Mouse (Mus musculus): Measurements from ENCODE around the gene Ehbp1.

Gene Ehbp1

DNA sequence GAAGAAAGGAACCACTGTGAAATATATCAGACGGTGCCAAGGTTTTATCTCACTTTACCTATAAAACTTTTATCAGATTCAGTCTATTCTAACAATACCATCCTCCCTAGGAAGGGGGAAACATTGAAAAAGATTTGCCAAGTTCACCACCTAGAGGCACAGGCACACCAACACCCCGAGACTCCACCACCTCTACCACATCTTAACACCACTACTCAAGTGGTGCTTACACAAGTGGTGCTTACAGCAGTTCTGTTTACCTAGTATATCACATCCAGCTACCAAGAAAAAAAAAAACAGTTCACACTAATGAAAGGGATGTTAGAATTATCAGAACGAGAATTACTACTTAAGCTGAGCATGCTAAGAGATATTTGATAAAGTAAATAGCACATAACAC lies 152.1 kb downstream of the Ehbp1 start:
- no peak for DNase-seq

DNA sequence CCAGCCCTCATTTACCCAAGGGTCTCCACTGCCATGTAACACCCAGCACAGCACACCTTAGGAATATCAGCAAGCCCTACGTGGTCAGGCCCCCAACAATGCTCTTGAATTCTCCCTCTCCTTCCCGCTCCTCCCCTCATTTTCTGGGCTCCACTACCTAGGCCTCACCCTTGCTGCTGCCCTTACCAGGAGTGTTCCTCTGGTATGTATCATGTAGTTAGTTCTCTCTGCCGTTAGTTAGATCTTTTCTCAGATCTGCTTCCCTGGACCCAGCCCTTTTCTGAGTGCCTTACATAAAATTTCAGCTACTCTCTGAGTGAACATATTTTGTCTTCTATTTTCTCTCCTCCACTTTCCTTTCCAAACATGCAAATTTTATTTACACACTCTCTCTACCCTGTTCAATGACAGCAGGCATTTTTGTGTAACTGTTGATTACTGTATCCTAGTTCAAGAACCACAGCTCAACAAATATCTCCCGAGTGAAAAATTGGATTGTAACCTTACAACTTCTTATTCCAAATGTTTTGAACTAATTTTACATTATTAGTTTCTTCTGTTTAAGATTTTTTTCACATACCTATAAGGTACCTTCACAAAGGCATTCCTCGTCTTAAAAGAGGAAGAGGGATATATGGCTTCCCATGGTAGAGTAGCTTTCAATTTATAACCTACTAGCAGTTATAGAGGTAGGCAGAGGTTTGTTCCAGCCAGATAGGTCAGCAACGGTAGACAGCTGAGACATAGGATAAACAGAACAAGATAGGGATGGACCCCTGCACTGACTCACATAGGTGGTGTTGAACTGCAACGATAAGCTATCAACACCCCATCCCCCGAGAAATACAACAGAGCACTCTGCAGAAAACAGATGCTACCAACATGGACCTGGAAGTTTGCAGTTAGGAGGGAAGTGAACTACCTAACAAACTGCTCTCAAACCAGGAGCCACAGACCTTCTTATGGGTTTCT lies 160.3 kb downstream of the Ehbp1 start:
- DNase-seq: no peak

DNA sequence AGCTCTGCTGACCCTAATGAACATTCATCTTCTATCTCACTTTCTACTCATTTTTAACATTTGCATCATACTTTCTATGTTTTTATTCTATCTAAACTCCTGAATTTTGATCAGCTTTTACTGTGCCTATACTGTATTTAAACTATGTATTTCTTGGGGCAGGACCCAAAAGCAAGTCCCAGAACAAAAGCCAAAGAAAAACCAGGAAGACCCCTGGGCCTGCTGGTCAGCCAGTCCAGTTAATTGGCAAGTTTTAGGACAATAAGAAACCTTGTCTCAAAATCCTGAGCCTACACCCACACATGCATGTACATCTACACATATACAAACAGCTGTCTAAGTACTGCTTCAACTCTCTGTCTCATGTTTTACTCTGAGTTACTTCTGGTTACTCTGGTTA lies 161.9 kb downstream of the Ehbp1 start:
- DNase-seq: no peak

DNA sequence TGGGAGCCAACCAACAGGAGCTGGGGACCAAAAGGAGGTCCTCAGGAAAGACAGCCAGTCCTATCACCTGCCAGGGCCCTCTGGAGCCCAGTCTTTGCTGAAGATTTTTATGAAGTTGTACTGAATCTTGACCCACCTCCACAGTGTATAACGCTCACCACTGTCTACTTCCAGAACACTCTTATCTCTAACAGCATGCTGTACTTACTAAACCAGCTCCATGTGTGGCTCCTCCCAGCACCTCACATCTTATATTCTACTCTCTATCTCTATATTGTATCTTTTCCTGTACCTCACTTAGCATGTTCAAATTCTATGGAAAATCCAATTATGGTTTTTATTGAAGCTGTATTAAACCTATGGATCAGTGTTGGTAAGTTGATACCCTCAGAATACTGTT lies 163.5 kb downstream of the Ehbp1 start:
- DNase-seq: no peak

DNA sequence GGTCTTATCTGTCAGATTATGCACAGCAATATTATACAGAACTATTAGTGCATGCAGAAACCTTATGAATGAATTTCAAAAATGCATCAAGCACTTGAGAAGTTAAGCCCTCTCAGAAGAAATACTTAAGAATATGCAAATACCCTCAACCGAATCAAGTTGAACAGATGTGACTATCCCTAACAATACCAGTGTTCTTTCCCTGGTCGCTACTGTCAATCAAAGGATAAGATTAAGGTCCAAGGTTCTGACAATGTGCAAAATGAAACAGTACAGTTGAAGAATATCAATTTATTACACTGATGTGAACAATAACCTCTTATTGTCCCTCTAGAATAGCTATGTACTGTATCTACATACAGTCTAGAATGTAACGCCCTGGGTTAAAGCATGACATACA lies 167.8 kb downstream of the Ehbp1 start:
- no peak for DNase-seq

DNA sequence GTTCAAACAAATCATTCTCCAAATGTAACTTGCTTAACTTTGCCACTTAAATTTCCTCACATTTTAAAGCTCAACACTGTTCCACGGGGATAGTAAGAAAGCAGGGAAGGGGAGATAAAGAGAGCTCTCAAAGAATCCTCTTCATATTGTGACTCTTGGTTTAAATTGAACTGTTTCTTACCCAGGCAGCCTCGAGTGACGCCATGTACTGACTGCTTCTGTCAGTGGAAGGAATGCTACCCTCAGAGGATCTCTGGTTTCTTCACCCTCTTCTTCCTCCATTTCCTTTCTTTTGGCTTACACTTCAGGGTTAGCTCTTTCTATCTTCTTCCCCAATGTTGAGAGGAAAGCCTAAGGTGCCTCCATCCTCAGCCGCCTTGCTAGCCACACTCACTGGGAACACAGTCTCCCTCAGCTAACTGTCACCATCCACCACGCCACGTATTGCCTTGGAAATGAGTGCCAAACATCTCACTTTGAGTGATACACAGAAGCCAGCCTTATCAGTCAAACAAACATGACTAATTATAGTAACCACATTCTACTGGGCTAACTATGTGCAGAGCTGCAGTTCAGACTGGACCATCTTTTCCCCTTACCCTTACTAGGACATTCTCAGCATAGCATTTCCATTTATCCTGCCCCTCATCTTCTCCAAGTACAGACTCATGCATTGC lies 171.0 kb downstream of the Ehbp1 start:
- DNase-seq: no peak

DNA sequence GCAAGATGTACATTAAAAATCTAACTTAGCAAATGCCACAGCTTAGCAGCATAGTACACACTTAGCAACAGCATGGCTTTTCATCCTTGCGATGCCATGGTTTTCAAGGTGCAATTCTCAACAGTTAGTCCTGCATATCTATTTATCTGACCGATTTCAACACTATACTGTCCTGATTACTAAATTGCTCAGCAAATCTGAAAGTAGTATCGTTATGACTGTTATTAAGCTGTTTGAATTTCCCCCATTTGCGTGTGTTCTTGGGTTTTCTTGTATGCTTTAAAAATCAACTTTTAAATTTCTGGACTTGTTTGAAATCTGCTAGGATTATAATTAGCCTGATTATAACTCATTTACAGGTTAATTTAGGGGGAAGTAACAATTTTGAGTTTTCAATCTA lies 184.2 kb downstream of the Ehbp1 start:
- DNase-seq: no peak

DNA sequence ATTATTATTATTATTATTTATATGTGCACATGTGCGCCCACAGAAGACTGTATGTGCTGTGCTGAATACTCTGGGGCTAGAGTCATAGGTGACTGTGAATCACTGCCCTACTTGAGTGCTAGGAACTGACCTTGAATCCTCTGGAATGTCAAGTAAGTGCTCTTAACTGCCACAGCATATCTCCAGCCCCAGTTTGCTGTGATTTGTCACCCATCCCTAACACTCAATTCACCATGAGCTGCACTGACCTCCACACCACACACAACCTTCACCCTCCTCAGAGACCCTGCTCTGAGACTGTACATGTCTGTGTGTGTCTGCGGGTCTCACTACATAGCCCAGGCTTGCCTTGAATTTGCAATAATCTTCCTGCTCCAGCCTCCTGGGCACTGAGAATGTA lies 185.9 kb downstream of the Ehbp1 start:
- DNase-seq: no peak

DNA sequence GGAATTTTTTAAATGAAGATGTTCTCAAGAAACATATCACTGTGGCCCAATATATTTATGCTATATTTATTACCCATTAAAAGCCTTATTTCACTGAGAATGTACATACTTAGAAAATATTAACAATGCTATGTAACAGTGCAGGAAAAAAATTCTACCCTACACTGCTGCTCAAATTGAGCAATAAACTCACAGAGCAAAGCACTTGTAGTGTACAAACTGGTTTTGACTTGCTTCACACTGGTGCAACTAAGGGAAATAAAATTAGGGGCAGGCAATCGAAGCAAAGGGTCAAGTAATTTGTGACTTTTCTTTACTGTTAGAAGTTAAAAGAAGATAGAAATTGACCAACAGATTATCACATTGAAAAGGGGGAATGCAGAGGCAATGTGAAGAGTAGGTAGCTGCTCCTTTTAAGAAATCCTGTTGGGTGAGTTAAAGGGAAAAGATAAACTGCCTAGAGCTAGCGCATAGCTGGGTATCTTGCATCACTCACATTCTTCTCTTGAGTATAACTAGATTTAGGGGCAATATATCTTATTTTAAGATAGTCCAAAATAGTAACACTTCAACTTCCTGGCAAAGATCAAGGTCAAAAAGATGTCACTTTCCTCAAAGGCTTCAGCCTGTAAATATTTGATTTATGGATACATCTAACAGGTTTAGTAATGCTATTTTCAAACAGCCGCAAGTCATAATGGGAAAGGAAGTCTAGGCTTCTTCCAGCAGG lies 186.6 kb downstream of the Ehbp1 start:
- DNase-seq: no peak

DNA sequence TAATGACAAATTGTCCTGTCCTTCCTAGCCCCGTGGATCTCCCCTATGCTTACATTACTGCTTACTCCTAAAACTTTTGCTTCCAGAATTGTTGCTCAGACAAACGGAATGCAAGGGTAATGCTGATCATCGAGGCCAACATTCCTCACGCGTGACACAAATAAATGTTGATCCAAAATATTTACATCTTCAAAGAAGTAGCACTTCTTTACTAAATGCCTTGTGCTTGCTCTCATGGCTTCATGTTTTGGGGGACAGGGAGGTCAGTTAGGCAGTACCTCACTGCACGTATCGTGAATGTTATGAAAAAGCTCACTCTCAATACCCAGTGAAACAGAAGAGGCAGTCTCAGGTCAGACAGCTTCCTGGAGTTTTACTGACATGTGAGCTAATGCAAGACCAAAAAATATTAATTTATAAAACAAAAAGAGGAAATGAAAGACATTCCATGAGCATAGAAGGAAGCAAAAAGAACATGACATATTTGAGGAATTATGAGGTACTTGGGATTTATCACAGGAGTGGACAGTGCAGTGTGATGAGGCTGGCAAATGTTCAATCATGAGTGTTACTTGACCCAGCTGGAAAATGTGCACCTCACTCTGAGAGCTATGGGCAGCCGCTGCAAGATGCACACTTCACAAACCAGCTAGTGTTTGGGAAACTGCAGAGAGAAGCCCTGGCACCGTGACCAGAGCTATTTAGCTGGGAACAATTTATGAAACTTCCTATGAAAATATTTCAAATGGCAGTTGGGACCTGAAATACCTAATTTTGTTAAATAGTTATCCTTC lies 187.4 kb downstream of the Ehbp1 start:
- no peak for DNase-seq

DNA sequence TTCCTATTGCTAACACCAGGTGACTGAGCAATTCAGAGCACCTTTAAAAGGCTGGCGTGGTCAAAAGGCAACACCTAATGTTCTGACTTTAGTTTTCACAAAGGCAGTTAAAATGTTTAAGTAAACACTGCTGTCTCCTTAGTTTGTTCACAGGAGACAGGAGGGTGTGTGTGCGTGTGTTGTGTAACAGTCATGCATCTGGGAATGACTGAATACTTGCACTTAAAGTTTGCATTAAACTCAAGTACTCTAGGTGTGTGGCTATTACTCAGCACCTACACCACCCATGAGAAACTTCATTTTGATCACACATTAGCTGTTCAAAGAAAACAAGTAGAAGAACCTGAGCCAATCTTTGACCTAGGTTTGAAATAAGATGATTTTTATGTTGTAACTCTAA lies 201.4 kb downstream of the Ehbp1 start:
- no peak for DNase-seq

DNA sequence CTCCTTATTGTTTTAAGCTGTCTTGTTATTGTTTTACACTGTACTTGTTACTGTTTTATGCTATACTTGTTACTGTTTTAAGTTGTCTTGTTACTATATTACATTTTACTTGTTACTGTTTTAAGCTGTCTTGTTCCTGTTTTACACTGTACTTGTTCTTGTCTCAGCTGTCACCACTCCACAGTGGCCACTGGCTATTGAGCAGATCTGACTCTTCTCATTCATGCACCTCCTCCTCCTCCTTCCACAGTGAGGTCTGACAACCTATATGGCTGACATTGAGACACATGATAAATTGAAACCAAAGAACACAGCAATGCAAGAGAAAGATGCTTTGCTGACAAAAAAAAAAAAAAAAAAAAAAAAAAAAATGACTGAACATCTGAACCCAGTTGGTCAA lies 203.6 kb downstream of the Ehbp1 start:
- DNase-seq: no peak

DNA sequence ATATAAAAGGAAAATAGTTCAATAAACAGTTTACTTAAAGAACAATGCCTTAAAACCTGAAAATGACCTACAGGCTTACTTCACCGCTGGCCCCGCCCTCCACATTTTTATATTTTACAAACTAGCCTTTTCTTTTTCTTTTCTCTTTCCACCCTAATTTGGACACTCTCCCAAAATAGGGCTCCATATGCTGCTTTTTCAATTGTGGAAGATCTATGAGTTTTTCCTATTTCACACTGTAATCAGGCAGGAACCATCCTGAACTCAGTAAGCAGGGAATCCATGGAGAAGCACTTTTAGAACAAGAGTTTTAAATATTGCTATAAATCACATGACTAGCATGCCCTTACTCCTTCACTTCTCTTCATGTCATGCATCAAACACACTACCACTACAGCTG lies 216.9 kb downstream of the Ehbp1 start:
- no peak for DNase-seq

DNA sequence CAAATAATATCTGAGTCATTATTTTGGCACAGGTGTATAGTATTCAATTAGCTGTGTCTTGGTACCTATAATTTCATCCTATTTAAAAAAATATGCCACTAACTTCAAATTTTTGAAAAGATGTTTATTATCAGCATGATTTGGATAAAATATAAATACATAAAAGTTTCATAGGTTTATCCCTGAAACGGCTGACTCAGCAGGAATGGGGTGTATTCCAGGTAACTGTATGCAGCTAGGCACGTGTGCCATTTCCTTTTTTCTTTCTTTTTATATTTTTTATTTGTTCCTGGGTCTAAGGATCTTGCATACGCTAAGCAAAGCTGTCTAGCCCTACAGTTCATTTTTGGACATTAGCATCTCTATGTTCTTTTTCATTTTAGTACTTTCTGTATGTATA lies 223.2 kb downstream of the Ehbp1 start:
- no peak for DNase-seq

DNA sequence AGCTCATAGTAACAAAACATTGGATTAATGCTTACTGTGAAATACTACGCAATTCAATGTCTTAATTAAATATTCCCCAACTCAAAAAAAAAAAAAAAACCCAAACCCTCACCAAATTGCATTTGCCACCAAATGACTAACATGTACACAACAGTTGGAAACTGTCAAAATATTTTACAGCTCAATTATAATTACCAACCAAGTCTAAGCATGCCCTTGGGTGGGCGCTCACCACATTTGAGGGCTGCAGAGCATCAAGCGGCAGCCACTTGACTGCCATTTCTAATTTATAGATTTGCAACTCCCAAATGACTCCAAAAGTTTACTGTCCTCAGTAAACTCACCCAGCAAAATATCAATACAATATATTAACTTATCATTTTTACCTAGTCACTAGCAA lies 229.9 kb downstream of the Ehbp1 start:
- DNase-seq: no peak

DNA sequence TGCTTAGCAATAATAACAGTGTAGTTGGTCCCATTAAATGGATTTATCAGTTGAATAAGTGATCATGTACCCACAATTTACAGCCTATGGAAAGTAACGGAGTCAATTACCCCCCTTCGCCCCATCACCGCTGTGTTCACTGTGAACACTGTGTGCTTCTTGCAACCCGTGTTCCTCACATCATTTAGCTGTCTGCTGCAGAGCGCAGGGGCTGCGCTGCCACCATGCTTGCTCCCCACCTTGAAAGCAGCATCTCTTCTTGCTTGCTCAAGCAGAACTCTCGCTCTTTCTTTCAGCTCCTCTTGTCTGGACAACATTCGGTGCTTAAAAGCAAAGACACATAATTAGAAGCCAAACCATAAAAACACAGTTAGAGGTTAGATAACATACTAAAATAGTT lies 252.7 kb downstream of the Ehbp1 start:
- DNase-seq: no peak

DNA sequence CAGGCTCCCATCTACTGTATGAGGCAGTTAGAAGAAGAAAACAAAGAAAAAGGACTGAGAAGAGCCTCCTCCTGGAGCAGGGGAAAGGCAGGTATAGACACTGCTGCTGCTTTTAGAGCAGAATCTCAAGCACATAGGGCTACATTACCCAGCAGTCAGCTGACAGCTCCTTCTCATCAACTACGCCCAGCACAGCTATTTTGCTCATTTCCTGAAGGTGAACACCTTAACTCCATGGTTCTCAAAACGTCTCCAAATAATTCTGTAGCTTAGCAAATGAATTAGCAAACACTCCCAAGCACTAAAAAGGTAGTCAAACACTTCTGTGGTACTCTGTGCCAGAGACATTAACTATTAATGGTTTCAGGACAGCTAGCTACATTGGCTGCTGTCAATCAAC lies 278.7 kb downstream of the Ehbp1 start:
- DNase-seq: no peak

DNA sequence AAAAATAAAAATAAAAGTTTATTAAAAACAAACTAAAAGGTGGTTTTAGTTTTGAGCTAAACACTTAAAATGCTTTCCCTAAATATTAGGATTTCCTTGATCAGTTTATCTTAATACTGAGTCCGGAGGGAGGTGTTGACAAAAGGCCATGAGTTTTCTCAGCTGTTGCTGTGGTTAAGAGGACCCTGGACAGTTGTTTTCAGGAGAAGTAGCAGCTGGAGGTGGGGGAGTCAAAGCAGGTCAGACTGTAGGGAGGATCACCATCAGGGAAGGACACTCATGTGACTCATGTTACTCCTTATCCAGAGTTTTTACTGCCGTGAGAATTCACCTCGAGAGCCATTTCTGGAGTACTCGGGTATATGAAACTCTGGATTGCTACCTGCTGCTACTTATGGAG lies 280.4 kb downstream of the Ehbp1 start:
- DNase-seq: no peak

DNA sequence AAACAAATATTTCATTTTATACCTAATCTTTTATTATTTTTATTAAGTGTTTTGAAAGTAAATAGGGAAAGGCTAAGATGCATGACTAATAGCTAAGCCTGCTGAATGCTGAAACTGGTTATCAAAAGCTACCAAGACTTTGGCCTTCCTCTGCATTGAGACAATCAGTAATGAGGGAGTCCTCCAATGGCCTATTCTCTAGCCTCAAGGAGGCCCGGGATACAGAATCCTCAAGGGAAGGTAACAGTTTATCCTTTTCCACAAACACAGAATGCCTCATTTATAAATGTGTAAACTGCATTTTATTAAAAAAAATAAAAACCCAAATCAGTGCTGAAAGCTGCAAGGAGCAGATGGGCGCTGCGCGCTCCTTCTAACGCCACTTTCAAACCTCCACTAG lies 284.6 kb downstream of the Ehbp1 start:
- no peak for DNase-seq

DNA sequence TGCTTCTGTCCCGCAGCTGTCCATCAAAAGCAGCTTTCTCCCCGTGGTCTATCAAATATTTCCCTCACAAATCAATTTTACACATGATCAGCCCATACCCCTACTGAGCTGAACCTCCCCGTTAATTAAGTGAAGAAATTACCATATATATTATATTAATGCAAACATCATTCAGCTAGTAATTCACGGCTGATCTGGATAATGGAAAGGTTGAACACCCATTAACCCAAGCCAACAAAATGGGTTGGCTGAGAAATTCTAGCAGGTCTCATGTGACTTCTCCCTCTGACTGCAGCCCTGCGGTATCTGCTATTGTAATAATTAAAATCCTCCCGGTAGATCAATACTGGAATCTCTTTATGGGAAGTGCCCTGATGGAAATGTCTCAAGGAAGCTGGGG lies 286.2 kb downstream of the Ehbp1 start:
- no peak for DNase-seq

DNA sequence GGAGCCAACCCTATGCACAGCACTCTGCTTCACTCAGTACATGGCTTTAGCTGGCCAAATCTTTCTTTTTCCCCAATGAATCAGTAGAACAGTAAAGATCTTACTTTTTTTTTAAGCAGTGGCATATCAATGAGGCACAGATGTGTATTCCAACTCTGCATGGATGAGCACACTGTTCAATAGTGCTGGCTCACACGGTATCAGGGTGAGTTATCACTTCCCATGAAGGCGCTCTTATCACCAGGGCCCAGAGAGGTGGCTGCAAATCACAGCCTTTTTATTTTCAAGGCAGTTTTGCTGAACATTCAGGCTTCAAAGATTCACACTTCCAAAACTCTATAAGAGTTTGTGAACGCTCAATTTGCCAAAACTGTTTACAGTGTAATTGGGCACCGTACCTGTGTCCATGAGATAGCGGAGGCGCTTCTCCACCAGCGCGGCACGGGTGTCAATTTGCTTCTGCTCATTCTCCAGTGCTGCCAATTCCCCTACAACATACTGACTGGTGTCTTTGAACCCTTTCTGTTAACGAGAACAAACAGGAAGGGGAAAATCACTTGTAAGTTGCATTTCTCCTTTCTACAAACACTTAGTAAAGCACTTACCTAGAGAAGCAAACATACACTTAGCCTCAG lies 288.9 kb downstream of the Ehbp1 start:
- no peak for DNase-seq

DNA sequence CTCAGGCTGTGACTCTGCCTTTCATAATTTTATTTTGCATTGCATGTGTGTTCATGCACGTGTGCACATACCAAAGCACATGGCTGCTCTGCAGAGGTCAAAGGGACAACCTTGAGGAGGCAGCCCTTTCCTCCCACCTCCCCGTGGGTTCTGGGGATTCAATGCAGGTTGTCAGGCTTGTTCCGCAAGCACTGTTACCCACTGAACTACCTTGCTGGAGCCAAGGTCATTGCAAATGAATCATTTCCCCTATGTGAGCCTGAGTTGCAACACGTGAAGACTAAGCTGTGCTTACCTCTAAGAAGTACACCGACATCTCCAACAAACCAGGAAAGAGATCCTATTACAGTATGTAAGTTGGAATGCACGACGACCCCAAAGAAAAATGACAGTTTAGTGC lies 291.2 kb downstream of the Ehbp1 start:
- no peak for DNase-seq

Data from kidney, adult 18-20 months (tissue).